16 mouse cellular contexts compared by ENCODE assay signal in genomic region chr6:108704316-108705080, GRCm38 (mm10). TPM values are rescaled to one million over a fixed set of nuclear protein-coding genes. Genes with fewer than 3 reads are reported as not detected.
DNase-seq lines count a peak whose midpoint lies in the region; ATAC-seq and TF ChIP-seq lines count a peak whose summit lies in the region.
"Had no signal": no experiment of that assay in that cellular context is flagged by ENCODE, and none has a peak within 500 bp of the region (broad histone marks: within the 10 kb centered on the region; RNA-seq: fewer than 3 reads in every experiment).

No protein-coding gene starts in this region.

- no peak overlapping the region for H3K9ac ChIP-seq in liver, adult 2 months (ENCODE audit: low read depth, low read length)
- no peak overlapping the region for H3K9ac ChIP-seq in midbrain, postnatal 0 days (replicated peaks; ENCODE audit: low read length, poor library complexity, severe bottlenecking)
- H3K9ac ChIP-seq: forebrain, embryonic 13.5 days; hindbrain, embryonic 15.5 days had no signal

- no peaks in the 10 kb centered on the region for H3K36me3 ChIP-seq in liver, adult 2 months (ENCODE audit: control insufficient read depth, insufficient read depth, low read length)
- no peaks in the 10 kb centered on the region for H3K36me3 ChIP-seq in small intestine, adult 2 months (ENCODE audit: control insufficient read depth, insufficient read depth, low read length)
- no peaks in the 10 kb centered on the region for H3K36me3 ChIP-seq in midbrain, postnatal 0 days (ENCODE audit: insufficient read depth, low read length)
- H3K36me3 ChIP-seq: hindbrain, embryonic 15.5 days; midbrain, embryonic 10.5 days had no signal

- no peak for TF ChIP-seq CTCF in liver, adult 2 months (IDR thresholded peaks at IDR 0.05; ENCODE audit: low read depth, low read length)
- TF ChIP-seq CTCF in small intestine, adult 2 months (IDR thresholded peaks at IDR 0.05; ENCODE audit: extremely low read depth, insufficient read length, insufficient replicate concordance, low read depth, low read length) = no peak
- TF ChIP-seq CTCF in midbrain, postnatal 0 days (IDR thresholded peaks at IDR 0.05) = no peak

- peak; percentile 46 to 62 for DNase-seq in lung, adult 18-20 months
- DNase-seq in lung, postnatal 14 days = no peak
- DNase-seq in c-Kit-positive CD71-positive TER-119-negative erythroid progenitor cells, embryonic 14.5 days (ENCODE audit: low read depth) = peak; percentile 57
- DNase-seq in liver, adult 2 months (ENCODE audit: extremely low read depth, low read depth, low spot score) = peak; percentile 73
- no peak for DNase-seq in adrenal gland, adult 18-20 months (ENCODE audit: low spot score in 2 of 2)
- no peak for DNase-seq in midbrain, postnatal 0 days (ENCODE audit: low spot score)
- no peak for DNase-seq in thymus, postnatal 14 days
- DNase-seq: adrenal gland, adult 2 months; cerebellum, postnatal 25 days; kidney, postnatal 25 days; spleen, adult 18-20 months had no signal

- H3K4me2 ChIP-seq in midbrain, postnatal 0 days (ENCODE audit: low read depth, low read length, poor library complexity, severe bottlenecking) = no peak overlapping the region
- H3K4me2 ChIP-seq: forebrain, embryonic 13.5 days; hindbrain, embryonic 15.5 days had no signal

- no peak overlapping the region for H3K4me3 ChIP-seq in liver, adult 2 months (ENCODE audit: insufficient read depth, low read depth, low read length)
- no peak overlapping the region for H3K4me3 ChIP-seq in small intestine, adult 2 months (ENCODE audit: low read depth, low read length)
- H3K4me3 ChIP-seq in midbrain, postnatal 0 days (ENCODE audit: low read depth, low read length) = no peak overlapping the region
- H3K4me3 ChIP-seq: forebrain, embryonic 13.5 days; hindbrain, embryonic 15.5 days; midbrain, embryonic 10.5 days had no signal

- H3K27me3 ChIP-seq in liver, adult 2 months (ENCODE audit: control insufficient read depth, insufficient read depth, low read length) = no peaks in the 10 kb centered on the region
- H3K27me3 ChIP-seq in small intestine, adult 2 months (ENCODE audit: control insufficient read depth, insufficient read depth, low read length) = no peaks in the 10 kb centered on the region
- no peaks in the 10 kb centered on the region for H3K27me3 ChIP-seq in midbrain, postnatal 0 days (ENCODE audit: insufficient read depth, low read length)
- H3K27me3 ChIP-seq: forebrain, embryonic 13.5 days; hindbrain, embryonic 15.5 days; Patski had no signal

- H3K27ac ChIP-seq in liver, adult 2 months (replicated peaks; ENCODE audit: insufficient read depth, low read depth, low read length) = no peak overlapping the region
- H3K27ac ChIP-seq in small intestine, adult 2 months (ENCODE audit: insufficient read depth, low read depth, low read length) = peak overlapping the region; percentile 100
- no peak overlapping the region for H3K27ac ChIP-seq in midbrain, postnatal 0 days (ENCODE audit: low read depth, low read length)
- H3K27ac ChIP-seq: forebrain, embryonic 13.5 days; hindbrain, embryonic 15.5 days; midbrain, embryonic 10.5 days had no signal

- H3K4me1 ChIP-seq in liver, adult 2 months (ENCODE audit: control insufficient read depth, insufficient read depth, low read length) = peaks cover 3% of the 10 kb centered on the region; the same call in 1 of the 2 replicates
- peaks cover 19% of the 10 kb centered on the region for H3K4me1 ChIP-seq in small intestine, adult 2 months (ENCODE audit: control insufficient read depth, insufficient read depth, insufficient read length, low read length)
- H3K4me1 ChIP-seq in midbrain, postnatal 0 days (ENCODE audit: insufficient read depth, low read length) = no peaks in the 10 kb centered on the region; the same call in 1 of the 2 replicates

- H3K79me2 ChIP-seq in liver, adult 2 months (ENCODE audit: control insufficient read depth, insufficient read depth, low read length) = no peaks in the 10 kb centered on the region

- WGBS in liver, adult 2 months = 39% methylated on average over 9 of the region's 9 CpGs
- 22% methylated on average over 9 of the region's 9 CpGs for WGBS in small intestine, adult 2 months
- 68% methylated on average over 9 of the region's 9 CpGs for WGBS in midbrain, postnatal 0 days

- ATAC-seq in midbrain, postnatal 0 days (ENCODE audit: low FRiP score) = no peak
- ATAC-seq: forebrain, embryonic 13.5 days; Patski had no signal

- H3K9me3 ChIP-seq in midbrain, postnatal 0 days (ENCODE audit: low read length) = no peaks in the 10 kb centered on the region
- H3K9me3 ChIP-seq: forebrain, embryonic 13.5 days; hindbrain, embryonic 15.5 days; midbrain, embryonic 10.5 days had no signal

- no peak for TF ChIP-seq POLR2A in liver, adult 2 months (IDR thresholded peaks at IDR 0.05; ENCODE audit: extremely low read depth, insufficient read depth, low read length)
- TF ChIP-seq POLR2A in small intestine, adult 2 months (IDR thresholded peaks at IDR 0.05; ENCODE audit: low read depth, low read length) = no peak

RNA-seq across cellular contexts. Expression of gene Bhlhe40, which starts 44.1 kb away (rescaled TPM):
- 33.0 and 35.0 TPM in 2 replicates for total RNA-seq in liver, adult 2 months (2014; rRNA removed)
- 16.4 and 17.4 TPM in 2 replicates for polyA plus RNA-seq in liver, adult 2 months (2012; rRNA removed)
- 10.7 and 22.2 TPM in 2 replicates for polyA plus RNA-seq in small intestine, adult 2 months (2012; rRNA removed)
- total RNA-seq in adrenal gland, adult 18-20 months (2021) = 10 to 100 TPM; 66.3 to 85.9 TPM
- total RNA-seq in midbrain, postnatal 0 days (2014; rRNA removed) = 8.8 and 10.8 TPM in 2 replicates
- polyA plus RNA-seq in midbrain, postnatal 0 days (2015; fragmentation: Nextera tagmentation; extraction: Ambion mirVana) = 5.9 and 7.9 TPM in 2 replicates

Comparison
In these comparisons a context has a peak if more than half of its experiments do, and no peak if none do; other contexts are left out.
1. DNase-seq: peak in lung, adult 18-20 months (2 of 2), c-Kit-positive CD71-positive TER-119-negative erythroid progenitor cells, embryonic 14.5 days (single experiment) and liver, adult 2 months (single experiment); none in lung, postnatal 14 days (single experiment), adrenal gland, adult 18-20 months (0 of 2), midbrain, postnatal 0 days (single experiment) and thymus, postnatal 14 days (single experiment).